19 mouse cellular contexts compared by ENCODE assay signal in genomic region chr6:4806981-4807380, GRCm38 (mm10). TPM values are rescaled to one million over a fixed set of nuclear protein-coding genes. Genes with fewer than 3 reads are reported as not detected.
DNase-seq lines count a peak whose midpoint lies in the region; ATAC-seq and TF ChIP-seq lines count a peak whose summit lies in the region.
"Had no signal": no experiment of that assay in that cellular context is flagged by ENCODE, and none has a peak within 500 bp of the region (broad histone marks: within the 10 kb centered on the region; RNA-seq: fewer than 3 reads in every experiment).

No protein-coding gene starts in this region.

- no peak overlapping the region; the same call in 1 of the 2 replicates for H3K4me2 ChIP-seq in limb, embryonic 11.5 days (ENCODE audit: low read depth, severe bottlenecking)
- H3K4me2 ChIP-seq: forebrain, embryonic 13.5 days; heart, embryonic 15.5 days; hindbrain, embryonic 15.5 days; liver, embryonic 15.5 days had no signal

- TF ChIP-seq POLR2A in kidney, adult 2 months (IDR thresholded peaks at IDR 0.05; ENCODE audit: low read depth, low read length): no peak

- ATAC-seq in limb, embryonic 11.5 days (ENCODE audit: insufficient number of reproducible peaks, low FRiP score, low TSS enrichment, low read depth): no peak; the same call in 1 of the 2 replicates
- ATAC-seq: forebrain, embryonic 13.5 days; intestine, embryonic 16.5 days had no signal

- no peak overlapping the region for H3K27ac ChIP-seq in kidney, adult 2 months (ENCODE audit: insufficient read depth, low read depth, low read length)
- 0 out of 2 replicates have a peak overlapping the region, but pooled peaks have one; percentile 17 for H3K27ac ChIP-seq in limb, embryonic 11.5 days (replicated peaks; ENCODE audit: low read depth, low read length)
- H3K27ac ChIP-seq: forebrain, embryonic 13.5 days; heart, embryonic 15.5 days; hindbrain, embryonic 15.5 days; liver, embryonic 15.5 days had no signal

- H3K4me3 ChIP-seq in kidney, adult 2 months (ENCODE audit: insufficient read depth, low read depth, low read length): no peak overlapping the region
- H3K4me3 ChIP-seq in limb, embryonic 11.5 days (ENCODE audit: low read depth, low read length): no peak overlapping the region
- H3K4me3 ChIP-seq: forebrain, embryonic 13.5 days; heart, embryonic 15.5 days; hindbrain, embryonic 15.5 days; liver, embryonic 15.5 days had no signal

- H3K27me3 ChIP-seq in kidney, adult 2 months (replicated peaks; ENCODE audit: control insufficient read depth, insufficient read depth, low read length): no peaks in the 10 kb centered on the region
- no peaks in the 10 kb centered on the region for H3K27me3 ChIP-seq in limb, embryonic 11.5 days (ENCODE audit: control insufficient read depth, insufficient read depth, low read length)
- H3K27me3 ChIP-seq: forebrain, embryonic 13.5 days; heart, embryonic 15.5 days; hindbrain, embryonic 15.5 days; liver, embryonic 15.5 days had no signal

- no peaks in the 10 kb centered on the region for H3K36me3 ChIP-seq in kidney, adult 2 months (ENCODE audit: control insufficient read depth, insufficient read depth, low read length)
- H3K36me3 ChIP-seq in limb, embryonic 11.5 days (ENCODE audit: control insufficient read depth, insufficient read depth, low read length): no peaks in the 10 kb centered on the region
- H3K36me3 ChIP-seq: heart, embryonic 15.5 days; hindbrain, embryonic 15.5 days; liver, embryonic 15.5 days had no signal

- 53% methylated on average over 12 of the region's 12 CpGs for WGBS in kidney, adult 2 months
- 9% methylated on average over 12 of the region's 12 CpGs for WGBS in limb, embryonic 11.5 days

- H3K4me1 ChIP-seq in kidney, adult 2 months (ENCODE audit: control insufficient read depth, insufficient read depth, low read length): no peaks in the 10 kb centered on the region
- peaks cover 13% of the 10 kb centered on the region for H3K4me1 ChIP-seq in limb, embryonic 11.5 days (ENCODE audit: control insufficient read depth, insufficient read depth, low read length)
- H3K4me1 ChIP-seq: forebrain, embryonic 13.5 days; heart, embryonic 15.5 days; hindbrain, embryonic 15.5 days; liver, embryonic 15.5 days had no signal

- no peaks in the 10 kb centered on the region for H3K9me3 ChIP-seq in limb, embryonic 11.5 days (ENCODE audit: control insufficient read depth, low read length)
- H3K9me3 ChIP-seq: forebrain, embryonic 13.5 days; heart, embryonic 15.5 days; hindbrain, embryonic 15.5 days; liver, embryonic 15.5 days had no signal

- no peak for TF ChIP-seq CTCF in kidney, adult 2 months (conservative IDR thresholded peaks at IDR 0.05; ENCODE audit: insufficient read depth, insufficient read length, low read depth, low read length)

- no peak overlapping the region for H3K9ac ChIP-seq in limb, embryonic 11.5 days (ENCODE audit: low read length)
- H3K9ac ChIP-seq: forebrain, embryonic 13.5 days; heart, embryonic 15.5 days; hindbrain, embryonic 15.5 days; liver, embryonic 15.5 days had no signal

- peak; percentile 22 for DNase-seq in kidney, postnatal 10 days
- DNase-seq in kidney, adult 2 months: no peak
- peak; percentile 9 for DNase-seq in retina, embryonic 14.5 days (ENCODE audit: low spot score)
- no peak for DNase-seq in retina, postnatal 1 day
- DNase-seq in limb, embryonic 11.5 days (ENCODE audit: low spot score): peak; percentile 67
- no peak for DNase-seq in MN1 (ENCODE audit: low spot score)
- DNase-seq in cerebellum, adult 9-11 months: no peak
- DNase-seq: B cell, adult 2 months; cerebellum, adult 8-10 months; gastrocnemius, postnatal 36 days; heart, postnatal 4 days; kidney, postnatal 14 days; right cerebral cortex, adult 18-20 months; thymus, postnatal 4 days had no signal

RNA-seq across cellular contexts. Expression of gene Peg10, which starts 59.9 kb away (rescaled TPM):
- polyA plus RNA-seq in kidney, adult 2 months (2012; rRNA removed): 0.27 and 0.77 TPM in 2 replicates
- 38.9 and 40.0 TPM in 2 replicates for polyA plus RNA-seq in limb, embryonic 11.5 days (2014; fragmentation: Nextera tagmentation; extraction: Ambion mirVana)

RNA-seq across cellular contexts. Expression of gene Sgce, which starts 60.0 kb away (rescaled TPM):
- polyA plus RNA-seq in kidney, adult 2 months (2012; rRNA removed): 7.0 and 8.0 TPM in 2 replicates
- 49.3 and 53.4 TPM in 2 replicates for polyA plus RNA-seq in limb, embryonic 11.5 days (2014; fragmentation: Nextera tagmentation; extraction: Ambion mirVana)

Comparison
In these comparisons a context has a peak if more than half of its experiments do, and no peak if none do; other contexts are left out.
1. DNase-seq: peak in kidney, postnatal 10 days (single experiment), retina, embryonic 14.5 days (single experiment) and limb, embryonic 11.5 days (single experiment); none in kidney, adult 2 months (single experiment), retina, postnatal 1 day (single experiment), MN1 (single experiment) and cerebellum, adult 9-11 months (single experiment).
2. RNA of gene Peg10, which starts 59.9 kb away (polyA plus RNA-seq): 38.9 to 40.0 TPM in limb, embryonic 11.5 days; 0.27 to 0.77 TPM in kidney, adult 2 months; every median in the first group is over 10 times any median in the second.